Mouse (Mus musculus) thymus, adult 2 months (tissue): ENCODE results near the gene Hoxb3. TPM values are rescaled to one million over a fixed set of nuclear protein-coding genes. Genes with fewer than 3 reads are reported as not detected.
A peak's percentile ranks its signal among the peaks of the same experiment; 100 is the strongest.

Experiments
- DNase-seq: peaks from one replicate; pipeline ENCODE4 v3.0.0; 2021
- H3K27ac ChIP-seq: fragments of 200-500 bp; 2 replicates; pipeline ENCODE4 v1.5.1; 2012; ENCODE audit warnings: low read length, control low read depth; ENCODE audit not compliant: control insufficient read depth, insufficient read depth
- H3K27me3 ChIP-seq: fragments of 200-500 bp; 2 replicates; pipeline ENCODE4 v1.6.1; 2012; ENCODE audit warnings: mild to moderate bottlenecking, low read length, moderate library complexity, mixed read lengths; ENCODE audit not compliant: control insufficient read depth, insufficient read depth
- H3K36me3 ChIP-seq: fragments of 200-500 bp; 2 replicates; pipeline ENCODE4 v1.6.1; 2012; ENCODE audit warnings: mild to moderate bottlenecking, low read length, moderate library complexity; ENCODE audit not compliant: control insufficient read depth, insufficient read depth
- H3K4me1 ChIP-seq: fragments of 200-500 bp; replicated peaks from 2 replicates; pipeline ENCODE4 v1.6.1; 2012; ENCODE audit warnings: low read length; ENCODE audit not compliant: control insufficient read depth, insufficient read depth
- H3K4me3 ChIP-seq: fragments of 200-500 bp; 2 replicates; pipeline ENCODE4 v1.5.1; 2012; ENCODE audit warnings: mild to moderate bottlenecking, low read length, control low read depth, moderate library complexity; ENCODE audit not compliant: control insufficient read depth, insufficient read depth
- CTCF ChIP-seq: fragments of 200-500 bp; IDR thresholded peaks from 2 replicates; pipeline ENCODE4 v1.5.1; 2012; ENCODE audit warnings: mild to moderate bottlenecking, control low read depth, low read length, moderate library complexity, borderline replicate concordance; ENCODE audit not compliant: control insufficient read depth, poor library complexity, insufficient read depth; ENCODE audit errors: extremely low read depth
- POLR2A ChIP-seq: fragments of 200-500 bp; IDR thresholded peaks from 2 replicates; pipeline ENCODE4 v1.6.1; 2012; ENCODE audit warnings: mild to moderate bottlenecking, low read length, control low read depth, moderate library complexity; ENCODE audit not compliant: control insufficient read depth, poor library complexity, insufficient read depth; ENCODE audit errors: extremely low read depth
- WGBS: fragments of 180-500 bp; shearing (Covaris S2); methylation state at CpG from one replicate; pipeline ENCODE4 v1.1.7; 2018; 5-methylcytosine and 5-hydroxymethylcytosine counted together
- polyA plus RNA-seq: library from polyadenylated mRNA; depleted of rRNA; stranded (reverse); fragments of >200 nt; gene quantifications from 2 replicates; pipeline ENCODE4 v1.2.3, GENCODE M21; 2012; rRNA removed

The Hoxb3 gene
- polyA plus RNA-seq: 1.1 TPM in 2 replicates

- DNase-seq: no peak
- Histone ChIP-seq H3K36me3 (no peaks in the 10 kb centered on the region), H3K4me1 (peaks cover 10% of the 10 kb centered on the region), H3K4me3 (no peak within 1 kb of the TSS), H3K27ac (no peak within 1 kb of the TSS), H3K27me3 (peaks cover 3% of the 10 kb centered on the region)
- TF ChIP-seq CTCF: no peak
- TF ChIP-seq POLR2A: no peak
- WGBS: 96% methylated on average over 10 of the region's 10 CpGs
Observed at GRCm38 (mm10) chr11:96323154-96323553, at the start of gene Hoxb3. TSS of gene Hoxb3 (plus strand) at chr11:96323326.

GRCm38 (mm10) chr11:96274428-96274827 is 48.7 kb upstream of the Hoxb3 start:
- no peak overlapping the region for H3K4me3 ChIP-seq
- TF ChIP-seq POLR2A (no peak), CTCF (no peak)
- no peak for DNase-seq
- H3K36me3 ChIP-seq: no peaks in the 10 kb centered on the region
- H3K27ac ChIP-seq: no peak overlapping the region
- WGBS: 64% methylated on average over 10 of the region's 10 CpGs
- peaks cover 46% of the 10 kb centered on the region for H3K27me3 ChIP-seq
- H3K4me1 ChIP-seq: no peaks in the 10 kb centered on the region; the same call in 1 of the 2 replicates

DNA sequence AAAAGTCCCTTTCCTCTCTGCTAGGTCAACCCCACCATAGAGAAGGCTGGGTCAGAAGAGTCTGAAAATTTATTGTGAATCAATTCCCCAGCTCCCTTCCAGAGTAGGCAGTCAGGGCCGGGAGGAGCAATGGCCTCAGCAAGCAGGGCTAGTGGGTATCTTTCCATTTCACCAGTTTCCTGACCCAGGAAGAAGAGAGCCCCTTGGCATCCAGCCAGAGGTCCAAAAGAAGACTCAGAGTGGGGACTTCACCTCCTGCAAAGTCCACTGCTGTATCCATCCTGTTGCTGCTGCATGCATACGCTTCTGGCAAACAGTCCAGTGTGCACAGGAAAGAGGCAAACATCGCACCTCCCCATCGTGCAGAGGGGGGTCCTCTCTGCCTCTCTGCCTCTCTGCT is 47.2 kb upstream of the Hoxb3 start:
- no peak for TF ChIP-seq POLR2A
- TF ChIP-seq CTCF: no peak
- Histone ChIP-seq H3K27ac (no peak overlapping the region), H3K36me3 (no peaks in the 10 kb centered on the region), H3K4me3 (no peak overlapping the region), H3K4me1 (no peaks in the 10 kb centered on the region; the same call in 1 of the 2 replicates), H3K27me3 (peaks cover 42% of the 10 kb centered on the region)
- no peak for DNase-seq
- WGBS: 29% methylated on average over 4 of the region's 4 CpGs

DNA sequence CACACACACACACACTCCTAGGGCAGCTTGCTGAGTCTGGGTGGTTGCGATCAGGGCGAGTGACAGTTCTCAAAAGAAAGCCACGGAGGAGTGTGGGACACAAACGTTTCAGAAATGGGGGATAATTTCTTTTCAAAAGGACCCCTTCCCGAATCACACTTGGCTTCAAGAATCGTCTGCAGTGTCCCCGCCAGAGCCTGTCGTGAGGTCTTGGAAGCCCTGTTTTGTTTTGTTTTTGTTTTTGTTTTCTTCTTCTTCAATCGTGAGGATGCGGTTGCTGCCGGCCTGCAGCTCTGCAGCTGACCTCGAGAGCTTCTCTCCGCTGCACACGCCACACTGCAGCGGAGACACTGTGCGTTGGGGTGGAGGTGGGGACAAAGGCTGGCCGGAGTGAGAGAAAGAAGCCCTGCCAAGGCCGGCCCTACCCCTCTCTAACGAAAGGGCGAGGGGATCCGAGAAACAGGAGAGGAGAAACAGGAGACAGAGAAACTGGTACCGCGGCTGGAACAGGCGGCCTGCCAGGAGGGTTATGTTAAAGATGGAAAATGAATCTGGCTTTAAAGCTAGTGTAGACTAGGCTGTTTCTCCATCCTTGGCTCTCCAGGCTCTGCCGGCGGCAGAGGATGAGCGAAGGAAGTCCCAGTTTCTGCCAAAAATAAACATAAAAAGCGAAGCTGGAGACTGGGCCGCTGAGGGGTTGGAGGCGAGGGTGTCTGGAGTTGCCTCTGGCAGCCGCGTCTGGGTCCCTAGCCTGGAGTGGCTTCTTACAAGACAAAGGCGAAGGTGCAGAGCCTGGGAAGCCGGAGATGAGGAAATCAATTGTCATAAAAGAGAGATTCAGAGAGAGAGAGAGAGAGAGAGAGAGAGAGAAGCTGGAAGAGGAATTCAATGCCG is 45.7 kb upstream of the Hoxb3 start:
- peaks cover 45% of the 10 kb centered on the region for H3K27me3 ChIP-seq
- WGBS: 8% methylated on average over 35 of the region's 35 CpGs
- H3K4me1 ChIP-seq: no peaks in the 10 kb centered on the region
- TF ChIP-seq CTCF (no peak), POLR2A (no peak)
- H3K36me3 ChIP-seq: no peaks in the 10 kb centered on the region
- H3K4me3 ChIP-seq: no peak overlapping the region
- no peak for DNase-seq
- no peak overlapping the region for H3K27ac ChIP-seq

GRCm38 (mm10) chr11:96278324-96278723 is 44.8 kb upstream of the Hoxb3 start:
- no peak for DNase-seq
- 17% methylated on average over 14 of the region's 14 CpGs for WGBS
- Histone ChIP-seq H3K4me1 (no peaks in the 10 kb centered on the region), H3K27me3 (peaks cover 48% of the 10 kb centered on the region), H3K36me3 (no peaks in the 10 kb centered on the region), H3K27ac (no peak overlapping the region), H3K4me3 (no peak overlapping the region)
- TF ChIP-seq POLR2A: no peak
- TF ChIP-seq CTCF: no peak

GRCm38 (mm10) chr11:96278773-96279172 is 44.4 kb upstream of the Hoxb3 start:
- peaks cover 48% of the 10 kb centered on the region for H3K27me3 ChIP-seq

More at GRCm38 (mm10) chr11:96278773-96279172, 44.4 kb upstream of the Hoxb3 start:
- Histone ChIP-seq H3K36me3 (no peaks in the 10 kb centered on the region), H3K4me3 (no peak overlapping the region), H3K27ac (no peak overlapping the region), H3K4me1 (no peaks in the 10 kb centered on the region)
- 1% methylated on average over 9 of the region's 9 CpGs for WGBS
- DNase-seq: peak; percentile 79
- no peak for TF ChIP-seq POLR2A
- TF ChIP-seq CTCF: peak; percentile 72; the same call in 1 of the 2 replicates
